Mouse (Mus musculus) C2C12 (cell line): ENCODE data around the gene Lrguk. TPM values are rescaled to one million over a fixed set of nuclear protein-coding genes. Genes with fewer than 3 reads are reported as not detected.

Experiments
- H3K27me3 ChIP-seq: one replicate; pipeline ENCODE4 v1.6.1; 2011; ENCODE audit not compliant: control insufficient read depth, insufficient read depth, insufficient read length
- H3K36me3 ChIP-seq: one replicate; pipeline ENCODE4 v1.6.1; 2011; ENCODE audit not compliant: control insufficient read depth, insufficient read depth
- H3K4me3 ChIP-seq: one replicate; pipeline ENCODE4 v1.5.1; 2011; ENCODE audit warnings: mild to moderate bottlenecking, control low read depth; ENCODE audit not compliant: poor library complexity, insufficient read depth, severe bottlenecking
- H3K79me2 ChIP-seq: one replicate; pipeline ENCODE4 v1.6.1; 2011; ENCODE audit not compliant: control insufficient read depth, insufficient read depth
- H3K79me3 ChIP-seq: one replicate; pipeline ENCODE4 v1.6.1; 2011; ENCODE audit warnings: low read depth, control low read depth
- H3ac ChIP-seq: one replicate; pipeline ENCODE3; 2011; ENCODE audit warnings: low read depth; ENCODE audit not compliant: control insufficient read depth, insufficient read length
- CEBPB ChIP-seq: IDR thresholded peaks from one replicate; pipeline ENCODE4 v1.6.1; 2011; ENCODE audit warnings: low read depth, mild to moderate bottlenecking, control low read depth, moderate library complexity
- CTCF ChIP-seq: IDR thresholded peaks from one replicate; pipeline ENCODE4 v1.5.1; 2011; ENCODE audit not compliant: control insufficient read depth, insufficient read depth, insufficient read length
- FOSL1 ChIP-seq: IDR thresholded peaks from one replicate; pipeline ENCODE4 v1.8.0; 2011; ENCODE audit warnings: mild to moderate bottlenecking, low read length; ENCODE audit not compliant: poor library complexity, insufficient read depth, severe bottlenecking
- MAX ChIP-seq: IDR thresholded peaks from one replicate; pipeline ENCODE4 v1.6.1; 2011; ENCODE audit warnings: mild to moderate bottlenecking, control low read depth
- MYOD1 ChIP-seq: IDR thresholded peaks from one replicate; pipeline ENCODE4 v1.6.1; 2011; ENCODE audit warnings: low read depth; ENCODE audit not compliant: control insufficient read depth, insufficient read length
- MYOG ChIP-seq: IDR thresholded peaks from one replicate; pipeline ENCODE4 v1.6.1; 2011; ENCODE audit not compliant: control insufficient read depth, insufficient read length; ENCODE audit errors: extremely low read depth
- USF1 ChIP-seq: IDR thresholded peaks from one replicate; pipeline ENCODE4 v1.6.1; 2011; ENCODE audit warnings: low read depth, mild to moderate bottlenecking, control low read depth, moderate library complexity
- polyA plus RNA-seq: library from polyadenylated mRNA; unstranded; fragments of >200 nt; fragmentation: generic; extraction: Trizol; gene quantifications from one replicate; pipeline ENCODE4 v1.2.1, GENCODE M21; 2012; ENCODE audit warnings: missing spikeins

Lrguk gene
- polyA plus RNA-seq, 1 experiment: 0.32 TPM

DNA sequence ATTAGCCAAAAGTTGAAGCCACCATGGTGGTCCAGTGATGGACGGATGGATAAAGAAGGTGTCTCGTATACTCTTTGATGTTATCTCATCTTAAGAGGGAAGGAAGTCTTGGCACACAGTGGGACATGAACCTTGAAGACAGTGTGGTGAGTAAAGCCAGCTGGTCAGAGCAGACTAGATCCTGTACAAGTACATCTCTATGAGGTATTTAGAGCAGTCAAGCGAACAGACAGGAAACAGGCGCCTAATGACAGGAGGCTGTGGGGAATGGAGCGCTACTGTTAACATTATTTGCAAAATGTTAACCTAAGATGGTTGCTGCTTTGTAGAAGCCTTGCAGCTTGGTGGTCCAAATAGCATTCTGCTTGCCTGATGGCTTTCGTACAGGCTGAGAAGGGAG is 67.0 kb downstream of the Lrguk start:
- Histone ChIP-seq H3K4me3 (no peak overlapping the region), H3K36me3 (no peaks in the 10 kb centered on the region), H3K79me3 (no peaks in the 10 kb centered on the region), H3ac (no peak overlapping the region), H3K27me3 (peaks cover 5% of the 10 kb centered on the region), H3K79me2 (no peaks in the 10 kb centered on the region)
- no peak for TF ChIP-seq USF1
- TF ChIP-seq MYOG: no peak
- TF ChIP-seq CTCF: no peak
- TF ChIP-seq CEBPB: no peak
- TF ChIP-seq FOSL1: no peak
- TF ChIP-seq MYOD1: no peak
- no peak for TF ChIP-seq MAX

DNA sequence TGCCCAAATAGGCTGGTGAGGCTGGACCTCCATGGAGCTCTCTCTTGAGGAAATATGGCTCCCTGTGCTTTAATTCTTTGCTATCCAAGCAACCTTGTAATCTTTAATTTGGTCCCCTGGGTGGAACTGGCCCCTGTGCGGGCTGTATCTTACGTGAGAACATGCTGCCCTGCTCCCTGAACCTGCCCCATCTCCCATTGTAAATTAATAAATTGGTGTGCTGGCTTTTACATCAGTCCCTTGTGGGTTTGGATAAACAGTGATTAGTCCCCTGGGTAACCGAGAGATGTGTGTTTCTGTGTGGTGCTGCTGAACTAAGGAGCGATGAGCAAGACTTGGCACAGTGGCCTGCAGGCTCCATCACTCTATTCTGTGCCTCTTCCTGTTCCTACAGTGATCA is 67.7 kb downstream of the Lrguk start:
- TF ChIP-seq MYOG (no peak), FOSL1 (no peak), MYOD1 (no peak), USF1 (no peak), MAX (no peak), CEBPB (no peak), CTCF (no peak)
- H3K79me3 ChIP-seq: no peaks in the 10 kb centered on the region
- no peak overlapping the region for H3ac ChIP-seq
- no peak overlapping the region for H3K4me3 ChIP-seq
- no peaks in the 10 kb centered on the region for H3K79me2 ChIP-seq
- peaks cover 5% of the 10 kb centered on the region for H3K27me3 ChIP-seq
- no peaks in the 10 kb centered on the region for H3K36me3 ChIP-seq

DNA sequence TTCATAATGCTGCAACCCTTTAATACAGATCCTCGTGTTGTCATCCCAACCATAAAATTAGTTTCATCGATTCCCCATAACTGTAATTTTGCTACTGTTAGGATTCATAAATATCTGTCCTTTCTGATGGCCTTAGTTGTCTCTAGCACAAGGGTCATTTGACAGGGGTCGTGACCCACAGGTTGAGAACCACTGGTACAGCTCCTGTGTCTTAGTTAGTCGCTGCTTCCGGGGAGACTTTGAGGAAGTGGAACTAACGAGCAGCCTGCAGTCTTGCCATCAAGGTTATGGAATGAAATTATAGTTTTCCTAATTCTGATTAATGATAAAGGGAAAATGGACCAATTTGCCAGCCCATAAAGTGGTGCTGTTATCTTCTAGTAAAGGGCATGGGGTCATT is 70.5 kb downstream of the Lrguk start:
- no peak overlapping the region for H3ac ChIP-seq
- no peaks in the 10 kb centered on the region for H3K79me2 ChIP-seq
- TF ChIP-seq CTCF: no peak
- no peak for TF ChIP-seq MYOG
- TF ChIP-seq CEBPB: no peak
- TF ChIP-seq MYOD1: no peak
- TF ChIP-seq MAX: no peak
- no peak for TF ChIP-seq FOSL1
- TF ChIP-seq USF1: no peak
- no peaks in the 10 kb centered on the region for H3K79me3 ChIP-seq
- peaks cover 5% of the 10 kb centered on the region for H3K27me3 ChIP-seq
- H3K4me3 ChIP-seq: no peak overlapping the region
- no peaks in the 10 kb centered on the region for H3K36me3 ChIP-seq

DNA sequence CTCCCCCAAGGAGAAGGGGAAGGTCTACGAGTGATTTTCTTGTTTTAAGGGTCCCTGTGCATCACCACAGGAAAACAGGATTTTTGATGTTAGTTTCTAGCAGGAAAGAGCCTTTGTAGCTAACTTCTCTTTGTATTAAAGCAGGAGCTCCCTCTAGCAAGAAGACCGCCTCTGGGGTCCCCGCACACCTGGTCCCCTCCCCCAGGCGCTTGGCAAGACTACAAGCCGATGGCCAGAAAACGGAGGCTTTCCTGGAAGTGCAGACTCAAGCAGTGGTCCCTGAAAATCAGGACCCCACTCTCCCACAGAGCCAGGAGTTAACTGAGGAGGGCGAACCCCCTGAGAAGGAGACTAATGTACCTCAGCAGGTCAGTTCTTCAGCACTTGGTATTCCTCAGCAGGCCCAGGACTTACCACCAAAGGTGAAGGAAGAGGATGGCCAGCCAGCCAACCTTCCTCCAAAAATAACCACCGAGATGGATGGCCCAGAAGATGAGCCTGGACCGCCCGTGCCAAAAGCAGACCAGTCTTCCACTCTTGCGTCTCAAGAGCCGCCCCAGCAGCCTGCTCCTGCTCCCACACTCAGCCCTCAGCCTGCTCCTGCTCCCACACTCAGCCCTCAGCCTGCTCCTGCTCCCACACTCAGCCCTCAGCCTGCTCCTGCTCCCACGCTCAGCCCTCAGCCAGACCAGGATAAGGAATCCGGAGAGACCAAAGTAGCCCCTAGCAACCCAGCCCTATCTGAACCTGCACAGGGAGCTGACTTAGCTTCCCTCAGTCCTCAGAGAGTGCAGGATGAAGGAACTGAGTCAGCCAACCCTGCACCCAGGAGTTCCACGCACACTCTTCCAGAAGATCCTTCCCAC is 72.5 kb downstream of the Lrguk start:
- Histone ChIP-seq H3ac (no peak overlapping the region), H3K27me3 (peaks cover 9% of the 10 kb centered on the region), H3K4me3 (no peak overlapping the region), H3K36me3 (no peaks in the 10 kb centered on the region), H3K79me2 (no peaks in the 10 kb centered on the region), H3K79me3 (no peaks in the 10 kb centered on the region)
- no peak for TF ChIP-seq CEBPB
- no peak for TF ChIP-seq MYOG
- no peak for TF ChIP-seq CTCF
- TF ChIP-seq FOSL1: no peak

DNA sequence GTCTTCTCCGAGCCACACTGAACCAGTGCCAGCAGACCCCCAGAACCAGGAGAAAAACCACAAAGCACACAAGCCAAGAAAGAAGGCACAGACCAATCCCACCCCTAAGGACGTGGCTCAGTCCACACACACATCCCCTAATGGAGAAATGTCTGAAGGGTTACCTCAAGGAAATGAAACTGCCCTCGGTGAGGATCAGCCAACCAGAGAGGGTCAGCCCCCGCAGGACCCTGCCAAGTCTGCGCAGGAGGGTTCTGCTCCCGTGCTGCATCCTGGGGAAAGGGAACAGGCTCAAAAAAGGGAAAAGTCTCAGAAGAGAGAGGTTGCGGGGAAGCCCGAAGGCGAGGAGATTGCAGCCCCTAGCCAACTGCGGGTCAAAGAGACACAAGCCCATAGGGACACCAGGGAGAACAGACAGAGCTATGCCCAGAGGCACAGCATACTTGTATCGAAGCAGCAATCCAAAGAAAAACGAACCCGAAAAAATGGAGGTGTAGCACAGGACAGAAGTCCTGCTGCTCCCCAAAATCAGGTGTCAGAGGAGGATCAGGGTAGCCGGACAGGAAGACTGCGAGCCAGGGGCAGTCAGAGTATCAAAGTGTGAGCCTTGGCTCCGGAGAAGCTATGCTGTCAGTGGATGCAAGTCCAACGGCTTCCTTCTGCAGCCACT is 74.1 kb downstream of the Lrguk start:
- Histone ChIP-seq H3K4me3 (no peak overlapping the region), H3K27me3 (peaks cover 9% of the 10 kb centered on the region), H3K79me3 (no peaks in the 10 kb centered on the region), H3ac (no peak overlapping the region), H3K36me3 (no peaks in the 10 kb centered on the region), H3K79me2 (no peaks in the 10 kb centered on the region)
- TF ChIP-seq FOSL1 (no peak), USF1 (no peak), MAX (no peak)
